Mouse (Mus musculus) thymus, adult 2 months (tissue): Measurements from ENCODE around the gene Pik3c2b. TPM values are rescaled to one million over a fixed set of nuclear protein-coding genes. Genes with fewer than 3 reads are reported as not detected.

Source experiments
- DNase-seq: peaks from one replicate; pipeline ENCODE4 v3.0.0; 2021
- H3K27ac ChIP-seq: fragments of 200-500 bp; 2 replicates; pipeline ENCODE4 v1.5.1; 2012; ENCODE audit warnings: low read length, control low read depth; ENCODE audit not compliant: control insufficient read depth, insufficient read depth
- H3K27me3 ChIP-seq: fragments of 200-500 bp; 2 replicates; pipeline ENCODE4 v1.6.1; 2012; ENCODE audit warnings: mild to moderate bottlenecking, low read length, moderate library complexity, mixed read lengths; ENCODE audit not compliant: control insufficient read depth, insufficient read depth
- H3K36me3 ChIP-seq: fragments of 200-500 bp; 2 replicates; pipeline ENCODE4 v1.6.1; 2012; ENCODE audit warnings: mild to moderate bottlenecking, low read length, moderate library complexity; ENCODE audit not compliant: control insufficient read depth, insufficient read depth
- H3K4me1 ChIP-seq: fragments of 200-500 bp; replicated peaks from 2 replicates; pipeline ENCODE4 v1.6.1; 2012; ENCODE audit warnings: low read length; ENCODE audit not compliant: control insufficient read depth, insufficient read depth
- H3K4me3 ChIP-seq: fragments of 200-500 bp; 2 replicates; pipeline ENCODE4 v1.5.1; 2012; ENCODE audit warnings: mild to moderate bottlenecking, low read length, control low read depth, moderate library complexity; ENCODE audit not compliant: control insufficient read depth, insufficient read depth
- CTCF ChIP-seq: fragments of 200-500 bp; IDR thresholded peaks from 2 replicates; pipeline ENCODE4 v1.5.1; 2012; ENCODE audit warnings: mild to moderate bottlenecking, control low read depth, low read length, moderate library complexity, borderline replicate concordance; ENCODE audit not compliant: control insufficient read depth, poor library complexity, insufficient read depth; ENCODE audit errors: extremely low read depth
- POLR2A ChIP-seq: fragments of 200-500 bp; IDR thresholded peaks from 2 replicates; pipeline ENCODE4 v1.6.1; 2012; ENCODE audit warnings: mild to moderate bottlenecking, low read length, control low read depth, moderate library complexity; ENCODE audit not compliant: control insufficient read depth, poor library complexity, insufficient read depth; ENCODE audit errors: extremely low read depth
- WGBS: fragments of 180-500 bp; shearing (Covaris S2); methylation state at CpG from one replicate; pipeline ENCODE4 v1.1.7; 2018; 5-methylcytosine and 5-hydroxymethylcytosine counted together
- polyA plus RNA-seq: library from polyadenylated mRNA; depleted of rRNA; stranded (reverse); fragments of >200 nt; gene quantifications from 2 replicates; pipeline ENCODE4 v1.2.3, GENCODE M21; 2012

The Pik3c2b gene
- polyA plus RNA-seq, 1 experiment: 9.5 TPM

GRCm38 (mm10) chr1:133134881-133135280, 89.4 kb downstream of the Pik3c2b start:
- H3K27me3 ChIP-seq: no peaks in the 10 kb centered on the region
- peak; percentile 18 for DNase-seq
- 1% methylated on average over 4 of the region's 4 CpGs for WGBS
- H3K36me3 ChIP-seq: peaks cover 39% of the 10 kb centered on the region
- no peak overlapping the region for H3K27ac ChIP-seq
- H3K4me3 ChIP-seq: peak overlapping the region; percentile 50
- TF ChIP-seq CTCF: no peak
- no peak for TF ChIP-seq POLR2A
- peaks cover 3% of the 10 kb centered on the region; the same call in 1 of the 2 replicates for H3K4me1 ChIP-seq

- TF ChIP-seq CTCF (no peak), POLR2A (no peak)
- Histone ChIP-seq H3K36me3 (peaks cover 49% of the 10 kb centered on the region), H3K4me3 (no peak overlapping the region), H3K27me3 (no peaks in the 10 kb centered on the region), H3K4me1 (peaks cover 3% of the 10 kb centered on the region; the same call in 1 of the 2 replicates), H3K27ac (no peak overlapping the region)
- no peak for DNase-seq
- 33% methylated on average over 5 of the region's 5 CpGs for WGBS
Measured at GRCm38 (mm10) chr1:133135808-133136207, 90.3 kb downstream of the Pik3c2b start.

GRCm38 (mm10) chr1:133138401-133138800, 92.9 kb downstream of the Pik3c2b start:
- H3K36me3 ChIP-seq: peaks cover 52% of the 10 kb centered on the region
- H3K4me1 ChIP-seq: peaks cover 3% of the 10 kb centered on the region; the same call in 1 of the 2 replicates
- WGBS: 64% methylated on average over 1 of the region's 1 CpGs
- DNase-seq: no peak
- no peaks in the 10 kb centered on the region for H3K27me3 ChIP-seq
- TF ChIP-seq POLR2A: no peak
- TF ChIP-seq CTCF: no peak
- H3K4me3 ChIP-seq: no peak overlapping the region
- H3K27ac ChIP-seq: no peak overlapping the region

- H3K36me3 ChIP-seq: no peaks in the 10 kb centered on the region
- H3K27ac ChIP-seq: no peak overlapping the region
- H3K27me3 ChIP-seq: no peaks in the 10 kb centered on the region
- DNase-seq: peak; percentile 49
- no peaks in the 10 kb centered on the region for H3K4me1 ChIP-seq
- 63% methylated on average over 22 of the region's 22 CpGs for WGBS
- no peak overlapping the region for H3K4me3 ChIP-seq
- TF ChIP-seq POLR2A (no peak), CTCF (peak; percentile 18; the same call in 1 of the 2 replicates)
Measured at GRCm38 (mm10) chr1:133146014-133147009, 100.8 kb downstream of the Pik3c2b start.

- TF ChIP-seq CTCF: no peak
- no peak for TF ChIP-seq POLR2A
- Histone ChIP-seq H3K27me3 (no peaks in the 10 kb centered on the region), H3K4me1 (no peaks in the 10 kb centered on the region), H3K4me3 (no peak overlapping the region), H3K27ac (no peak overlapping the region), H3K36me3 (no peaks in the 10 kb centered on the region)
- 89% methylated on average over 5 of the region's 5 CpGs for WGBS
- DNase-seq: no peak
Measured at GRCm38 (mm10) chr1:133147324-133147723, 101.9 kb downstream of the Pik3c2b start.

GRCm38 (mm10) chr1:133148122-133148521, 102.7 kb downstream of the Pik3c2b start:
- Histone ChIP-seq H3K4me3 (no peak overlapping the region), H3K36me3 (no peaks in the 10 kb centered on the region), H3K4me1 (no peaks in the 10 kb centered on the region), H3K27me3 (no peaks in the 10 kb centered on the region), H3K27ac (no peak overlapping the region)
- TF ChIP-seq CTCF (no peak), POLR2A (no peak)
- no peak for DNase-seq
- WGBS: 96% methylated on average over 8 of the region's 8 CpGs

GRCm38 (mm10) chr1:133150556-133150955, 105.1 kb downstream of the Pik3c2b start:
- Histone ChIP-seq H3K4me3 (no peak overlapping the region), H3K4me1 (no peaks in the 10 kb centered on the region), H3K27ac (no peak overlapping the region), H3K27me3 (no peaks in the 10 kb centered on the region), H3K36me3 (no peaks in the 10 kb centered on the region)
- WGBS: 84% methylated on average over 2 of the region's 2 CpGs
- peak; percentile 37 for DNase-seq
- no peak for TF ChIP-seq CTCF
